Mouse (Mus musculus) lung, postnatal 0 days (tissue): ENCODE measurements around the gene Cbl.

Experiments
- CTCF ChIP-seq: IDR thresholded peaks from 2 replicates; pipeline ENCODE4 v1.5.1; 2016; ENCODE audit warnings: antibody characterized with exemption, mild to moderate bottlenecking
- EP300 ChIP-seq: IDR thresholded peaks from 2 replicates; pipeline ENCODE4 v1.6.1; 2016; ENCODE audit warnings: antibody characterized with exemption, mild to moderate bottlenecking, control low read depth

GRCm38 (mm10) chr9:44104881-44105280 lies 129.0 kb downstream of the Cbl start:
- TF ChIP-seq CTCF, result no peak
- TF ChIP-seq EP300, result no peak
